Mouse (Mus musculus) heart, adult 8-10 months (tissue): ENCODE data around the gene Rnf26. TPM values are rescaled to one million over a fixed set of nuclear protein-coding genes. Genes with fewer than 3 reads are reported as not detected.

Experiments used
- DNase-seq: peaks from one replicate; pipeline ENCODE4 v3.0.0; 2022; ENCODE audit warnings: low spot score
- total RNA-seq, 4 experiments: library from RNA; stranded (reverse); gene quantifications; 2 replicates each; pipeline ENCODE4 v1.2.4; 2022

Rnf26 gene
- total RNA-seq, 4 experiments from 2014 or later = 5.2 to 7.0 (median 6.4) TPM

DNA sequence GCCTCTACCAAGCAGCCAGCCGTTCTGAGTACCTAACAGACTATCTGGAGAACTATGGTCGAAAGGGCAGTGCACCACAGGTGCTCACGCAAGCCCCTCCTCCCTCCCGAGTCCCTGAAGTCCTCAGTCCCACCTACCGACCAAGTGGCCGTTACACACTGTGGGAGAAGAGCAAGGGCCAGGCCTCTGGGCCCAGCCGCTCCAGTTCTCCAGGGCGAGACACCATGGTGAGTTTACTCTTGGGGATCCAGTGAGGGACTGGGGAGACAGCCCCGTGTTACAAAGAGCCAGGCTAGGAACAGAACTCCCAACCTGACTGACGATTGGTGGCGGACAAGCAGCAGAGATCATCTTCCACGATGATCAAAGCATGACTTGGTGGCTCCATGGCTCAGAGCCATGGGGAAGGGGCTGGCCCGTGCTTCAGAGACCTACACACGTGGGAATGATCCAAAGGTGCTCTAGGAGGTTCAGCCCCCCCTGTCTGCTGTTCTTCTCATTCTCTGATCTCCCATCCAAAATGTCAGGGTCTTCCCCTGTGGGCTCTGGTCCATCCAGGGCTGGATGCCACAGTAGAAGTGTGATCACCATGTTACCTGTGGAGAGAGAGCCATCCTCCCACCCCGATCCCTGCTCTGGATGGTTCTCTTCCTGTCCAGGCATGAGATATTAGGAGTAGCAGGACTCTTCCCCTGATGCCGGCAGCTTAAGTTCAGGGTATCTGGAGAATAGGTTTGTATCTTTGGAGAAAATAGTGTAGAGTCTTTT, 37.1 kb downstream of the Rnf26 start:
- DNase-seq = no peak

DNA sequence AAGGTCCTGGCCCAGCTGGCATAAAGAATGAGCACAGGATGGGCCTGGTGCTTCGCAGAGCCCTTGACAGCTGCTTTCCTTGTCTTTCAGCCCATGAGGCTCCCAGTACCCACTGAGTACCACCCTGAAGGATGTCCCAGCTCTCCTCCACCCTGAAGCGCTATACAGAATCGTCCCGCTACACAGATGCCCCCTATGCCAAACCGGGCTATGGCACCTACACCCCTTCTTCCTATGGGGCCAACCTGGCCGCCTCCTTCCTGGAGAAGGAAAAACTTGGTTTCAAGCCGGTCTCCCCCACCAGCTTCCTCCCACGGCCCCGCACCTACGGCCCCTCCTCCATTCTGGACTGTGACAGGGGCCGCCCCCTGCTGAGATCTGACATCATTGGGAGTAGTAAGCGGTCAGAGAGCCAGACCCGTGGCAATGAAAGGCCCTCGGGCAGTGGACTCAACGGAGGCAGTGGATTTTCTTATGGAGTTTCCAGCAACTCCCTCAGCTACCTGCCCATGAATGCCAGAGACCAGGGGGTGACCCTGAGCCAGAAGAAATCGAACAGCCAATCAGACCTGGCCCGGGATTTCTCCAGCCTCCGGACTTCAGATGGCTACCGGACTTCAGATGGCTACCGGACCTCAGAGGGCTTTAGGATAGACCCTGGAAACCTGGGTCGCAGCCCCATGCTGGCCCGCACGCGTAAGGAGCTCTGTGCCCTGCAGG, 37.9 kb downstream of the Rnf26 start:
- no peak for DNase-seq

DNA sequence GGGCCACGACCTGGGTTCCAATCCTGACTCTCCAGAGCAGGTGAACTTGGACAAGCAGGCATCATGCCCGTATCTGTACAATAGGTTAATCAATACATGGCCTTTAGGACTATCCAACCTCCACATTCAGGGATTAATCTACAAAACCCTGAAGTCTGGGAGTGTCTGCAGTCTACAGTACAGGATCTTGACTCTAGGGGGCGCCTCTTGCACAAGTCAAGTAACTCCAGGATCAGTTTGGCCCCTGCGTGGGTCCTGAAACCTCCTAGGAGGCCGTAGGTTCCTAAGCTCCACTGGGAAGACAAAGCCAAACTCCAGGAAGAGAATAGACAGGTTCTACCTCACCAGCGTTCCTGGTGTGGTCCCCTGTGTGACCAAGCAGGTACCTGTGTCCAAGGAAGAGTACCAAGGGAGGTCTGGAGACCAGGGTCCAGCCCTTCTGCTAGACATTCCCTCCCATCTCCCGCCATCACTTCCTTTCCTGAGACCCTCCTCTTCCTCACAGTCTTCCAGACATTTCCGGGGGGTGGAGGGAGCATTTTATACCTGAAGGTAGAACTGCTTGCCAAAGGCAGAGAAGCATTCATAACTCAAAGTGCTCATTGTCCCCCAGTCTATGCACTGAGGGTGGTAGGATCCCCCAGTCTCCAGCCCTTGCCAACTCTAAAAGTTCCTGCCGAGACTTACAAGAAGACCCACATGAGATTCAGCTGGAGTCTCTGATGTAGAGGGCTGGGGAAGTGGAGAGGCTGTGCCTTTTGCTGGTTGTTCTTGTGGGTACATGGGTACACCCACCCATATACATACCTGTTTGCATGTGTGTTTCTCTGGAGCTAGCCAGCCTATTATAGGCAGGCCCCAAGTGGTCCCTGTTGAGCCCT, 38.7 kb downstream of the Rnf26 start:
- no peak for DNase-seq

DNA sequence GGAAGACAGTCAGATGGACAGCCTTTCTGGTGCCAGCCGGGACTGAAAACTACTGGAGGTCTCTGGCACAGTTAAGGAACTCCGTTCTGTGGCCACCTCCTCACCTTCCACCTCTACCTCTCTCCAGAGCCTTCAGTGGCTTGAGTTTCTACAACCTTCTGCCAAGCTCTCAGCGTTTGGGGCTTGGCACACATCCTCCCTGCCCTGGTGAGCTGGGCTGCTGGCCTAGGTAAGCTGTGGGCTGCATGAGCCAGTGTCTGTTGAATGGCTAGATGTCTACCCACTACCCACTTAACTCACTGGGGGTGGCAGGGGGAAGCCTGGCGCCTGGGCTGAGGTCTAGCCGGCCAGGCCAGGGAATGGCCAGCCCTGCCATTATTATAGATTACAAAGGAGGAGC, 40.2 kb downstream of the Rnf26 start:
- DNase-seq = no peak

DNA sequence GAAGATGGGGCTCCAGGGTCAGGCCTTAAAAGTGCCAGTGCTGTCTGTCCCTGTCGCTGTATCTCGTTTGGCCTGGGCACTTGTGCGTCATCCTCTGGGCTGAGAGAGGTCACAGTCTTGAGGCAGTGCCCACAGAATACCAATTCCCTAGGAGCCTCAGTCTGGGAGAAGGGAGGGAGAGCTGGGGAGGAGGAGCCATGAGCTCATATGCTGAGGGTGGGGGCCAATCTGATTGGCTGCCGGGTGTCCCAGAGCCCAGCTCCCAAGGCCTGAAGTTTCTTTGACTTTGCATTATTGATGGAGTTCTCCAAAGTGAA, 40.8 kb downstream of the Rnf26 start:
- peak; percentile 66 for DNase-seq

DNA sequence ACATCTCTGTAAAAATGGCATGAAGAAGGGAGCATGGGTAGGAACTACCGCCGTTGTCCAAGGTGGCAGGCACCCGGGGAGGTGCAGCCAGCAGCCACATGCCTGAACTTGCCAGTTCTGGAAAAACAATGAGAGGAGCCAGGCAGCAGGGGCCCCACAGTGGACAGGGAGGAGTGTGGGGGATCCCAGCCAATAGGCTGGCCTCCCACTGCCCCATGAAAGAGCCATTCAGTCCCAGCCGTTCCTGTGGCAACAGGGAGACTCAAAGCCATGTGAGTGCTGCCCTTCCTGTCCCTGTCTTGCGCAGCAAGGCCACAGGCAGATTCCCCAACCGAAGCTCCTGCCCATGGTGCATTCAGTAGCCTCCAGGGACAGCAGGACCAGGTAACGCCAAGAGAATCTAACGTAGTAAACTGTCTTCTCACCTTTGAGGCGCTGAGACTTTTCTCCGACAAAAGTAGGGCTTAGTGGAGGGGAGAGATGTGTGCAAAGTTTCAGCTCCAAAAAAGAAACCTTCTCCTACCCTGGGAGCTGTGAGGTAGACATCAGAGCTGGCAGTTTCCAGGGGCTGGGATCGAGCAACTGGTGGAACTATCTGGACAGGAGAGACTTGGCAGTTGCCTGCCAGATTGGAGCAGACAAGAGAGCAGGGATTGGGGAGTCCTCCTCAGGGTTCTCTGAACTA, 41.3 kb downstream of the Rnf26 start:
- DNase-seq = no peak

DNA sequence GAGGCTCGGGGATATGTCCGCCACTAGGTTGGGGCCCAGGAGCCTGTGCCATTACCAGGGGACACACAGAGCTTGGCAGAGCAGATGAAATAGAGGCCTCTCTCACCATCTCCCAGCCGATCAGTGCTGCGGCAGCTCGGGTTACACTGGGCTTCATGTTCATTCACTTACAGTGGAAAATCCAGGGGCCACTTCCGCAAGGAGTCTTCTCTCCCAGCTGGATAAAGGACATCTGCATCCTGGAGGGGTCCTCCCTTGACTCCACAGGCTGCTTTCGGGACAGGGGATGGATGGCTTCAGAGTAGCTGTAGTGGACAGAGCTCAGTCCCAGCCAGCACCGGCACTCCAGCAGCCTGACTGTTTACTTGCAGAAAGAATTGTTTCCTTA, 42.5 kb downstream of the Rnf26 start:
- DNase-seq = no peak

DNA sequence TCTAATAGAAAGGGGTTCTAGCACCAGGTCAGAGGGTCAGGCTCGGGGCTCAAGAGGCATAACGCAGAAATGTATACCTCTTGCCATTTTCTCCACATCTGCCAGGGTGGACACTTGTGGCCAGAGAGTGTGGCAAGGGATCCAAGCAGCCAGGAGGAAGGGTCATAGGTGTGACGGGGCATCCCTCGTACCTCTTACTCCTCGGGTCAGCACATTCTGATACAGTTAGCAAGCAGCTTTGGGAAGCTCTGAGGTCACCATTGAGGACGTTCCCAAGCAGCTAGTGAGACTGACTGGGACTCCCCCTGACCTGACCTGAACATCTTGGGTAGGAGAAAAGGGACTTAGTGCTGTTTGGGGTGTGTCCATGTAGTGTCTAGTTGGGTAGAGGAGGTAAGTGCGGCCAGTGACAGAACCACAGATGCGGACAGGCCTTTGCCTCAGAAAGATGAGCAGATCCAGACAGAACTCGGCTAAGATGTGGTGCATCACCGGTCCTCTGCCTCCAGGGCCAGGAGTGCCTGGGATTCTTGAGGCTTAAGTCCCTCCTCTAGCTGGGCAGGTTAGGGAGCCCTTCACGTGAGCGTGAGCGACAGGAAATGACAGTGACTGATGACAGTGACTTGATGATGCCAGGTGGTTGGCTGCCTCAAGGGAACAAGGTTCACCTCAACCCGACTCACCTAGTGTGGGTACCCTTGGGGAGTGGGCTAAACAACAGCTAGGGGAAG, 43.0 kb downstream of the Rnf26 start:
- no peak for DNase-seq

DNA sequence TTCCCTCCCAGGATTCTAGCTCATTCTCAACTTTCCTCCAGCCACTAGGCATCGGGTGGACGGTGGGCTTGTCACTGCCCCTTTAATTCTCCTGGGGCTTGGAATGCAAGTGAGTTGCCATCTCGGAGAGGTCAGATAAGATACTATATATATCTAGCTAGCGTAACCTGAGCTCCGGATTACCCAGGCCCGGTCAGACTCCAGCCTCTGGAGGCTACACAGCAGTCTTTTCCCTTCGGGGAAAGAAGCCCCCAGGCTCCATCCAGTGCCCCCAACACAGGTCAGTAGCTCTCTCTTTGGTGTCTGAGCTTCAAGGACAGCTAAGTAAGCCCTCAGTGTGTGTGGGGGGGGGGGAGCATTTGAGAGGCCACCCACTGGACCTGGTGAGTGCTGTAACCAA, 44.1 kb downstream of the Rnf26 start:
- DNase-seq = no peak

DNA sequence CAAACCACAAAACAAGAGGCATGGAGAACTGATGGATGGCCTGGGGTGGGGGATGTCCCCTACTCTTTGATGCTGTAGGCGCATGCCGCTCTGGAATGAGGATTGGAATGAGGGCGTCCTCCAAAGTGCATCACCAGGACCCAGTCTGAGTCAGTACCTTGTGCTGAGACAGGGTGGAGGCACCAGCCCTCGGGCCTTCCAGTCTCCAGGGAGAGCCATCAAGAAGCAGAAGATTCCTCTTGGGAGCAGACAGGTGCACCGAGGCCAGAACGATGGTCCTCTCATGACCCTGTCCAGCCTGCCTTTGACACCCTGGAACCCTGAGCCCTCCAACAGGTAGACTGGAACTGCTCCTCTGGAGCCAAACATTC, 45.4 kb downstream of the Rnf26 start:
- DNase-seq = no peak

DNA sequence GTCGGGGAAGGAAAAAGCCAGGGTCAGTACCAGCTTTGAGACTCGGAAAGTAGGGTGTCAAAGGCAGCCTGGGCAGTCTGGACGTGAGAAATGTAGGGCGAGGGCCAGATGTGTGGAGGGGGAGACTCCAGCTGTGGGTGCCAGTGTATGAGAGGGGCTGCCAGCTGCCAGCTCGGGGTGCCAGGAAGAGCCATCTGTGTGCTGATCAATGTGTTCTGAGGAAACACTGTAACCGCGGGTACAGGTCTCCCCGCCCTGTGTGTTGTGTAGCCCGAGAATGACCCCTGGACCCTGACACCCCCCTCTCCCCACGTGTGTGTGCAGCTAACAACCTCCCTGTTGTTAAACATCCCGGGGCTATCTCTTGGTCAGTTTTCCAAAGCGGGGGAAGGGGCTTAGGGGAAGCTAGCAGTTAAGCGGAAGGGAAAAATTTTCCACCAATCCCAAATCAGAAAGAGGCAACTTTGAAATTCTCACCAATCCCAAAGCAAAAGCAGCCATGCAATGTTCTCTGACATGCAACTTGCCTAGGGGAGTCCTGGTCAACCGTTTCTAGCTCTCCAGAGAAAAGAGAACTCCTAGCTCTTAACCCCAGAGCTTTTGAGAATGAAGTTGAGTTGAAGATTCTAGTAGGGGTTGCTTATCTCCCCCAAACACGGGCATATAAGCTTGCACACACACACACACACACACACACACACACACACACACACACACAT, 45.9 kb downstream of the Rnf26 start:
- no peak for DNase-seq

DNA sequence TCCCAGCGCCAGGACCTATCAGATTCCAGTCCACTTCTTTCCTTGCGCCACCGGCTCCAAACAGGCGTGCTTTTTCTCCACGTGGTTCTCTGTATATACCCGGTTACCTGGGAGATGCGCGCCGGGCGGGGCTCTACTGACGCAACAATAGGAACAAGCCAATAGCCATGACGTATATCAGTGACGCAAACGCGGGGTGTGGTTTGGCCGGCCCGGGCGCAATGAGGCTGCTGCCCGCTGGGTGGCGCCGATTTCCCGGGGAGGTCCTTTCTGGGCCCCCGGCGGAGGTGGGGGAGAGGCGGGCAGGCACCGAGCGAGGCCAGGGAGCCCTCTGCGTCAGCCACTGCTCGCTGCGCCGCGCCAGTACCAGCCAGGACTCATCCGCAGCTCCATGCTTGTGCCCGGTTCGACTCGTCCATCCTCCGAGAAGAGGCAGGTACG, 46.5 kb downstream of the Rnf26 start, which contains the start of gene Usp2:
Gene Usp2, plus strand, starts transcription at position 237 of the 441 bp plus-strand sequence.
- peak; percentile 99 for DNase-seq

DNA sequence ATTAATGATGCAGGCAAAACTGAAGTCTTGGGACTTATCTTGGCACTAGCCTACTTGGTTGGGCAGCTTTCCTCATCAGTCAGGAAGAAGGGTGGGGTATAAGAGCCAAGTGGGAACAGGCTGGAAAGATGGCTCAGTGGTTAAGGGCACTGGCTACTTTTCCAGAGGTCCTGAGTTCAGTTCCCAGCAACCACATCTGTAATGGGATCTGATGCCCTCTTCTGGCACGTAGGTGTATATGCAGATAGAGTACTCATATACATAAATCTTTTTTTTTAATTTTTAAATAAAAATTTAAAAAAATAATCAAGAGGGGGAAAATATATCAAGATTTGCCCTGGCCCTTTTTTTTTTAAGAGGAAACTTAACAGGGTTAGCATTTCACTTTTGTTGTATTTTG, 48.1 kb downstream of the Rnf26 start:
- no peak for DNase-seq

DNA sequence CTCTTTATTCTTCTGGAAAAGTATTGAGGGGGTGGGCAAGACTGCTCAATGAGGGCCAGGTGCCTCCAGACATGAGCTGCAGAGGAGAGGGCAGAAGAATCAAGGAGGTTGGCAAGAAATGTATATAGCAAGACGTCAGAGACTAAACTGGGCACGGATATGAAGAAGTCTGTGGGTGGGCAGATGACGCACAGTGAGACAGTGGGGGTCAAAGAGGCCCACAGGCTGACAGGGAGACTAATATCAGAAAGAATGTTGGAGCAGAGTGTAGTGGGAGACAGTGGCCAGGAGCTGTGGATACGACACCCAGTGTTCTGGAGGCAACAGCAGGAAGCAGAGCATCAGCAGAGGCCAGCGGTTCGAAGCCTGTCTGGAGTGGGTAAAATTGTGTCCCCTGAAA, 54.7 kb downstream of the Rnf26 start:
- no peak for DNase-seq

DNA sequence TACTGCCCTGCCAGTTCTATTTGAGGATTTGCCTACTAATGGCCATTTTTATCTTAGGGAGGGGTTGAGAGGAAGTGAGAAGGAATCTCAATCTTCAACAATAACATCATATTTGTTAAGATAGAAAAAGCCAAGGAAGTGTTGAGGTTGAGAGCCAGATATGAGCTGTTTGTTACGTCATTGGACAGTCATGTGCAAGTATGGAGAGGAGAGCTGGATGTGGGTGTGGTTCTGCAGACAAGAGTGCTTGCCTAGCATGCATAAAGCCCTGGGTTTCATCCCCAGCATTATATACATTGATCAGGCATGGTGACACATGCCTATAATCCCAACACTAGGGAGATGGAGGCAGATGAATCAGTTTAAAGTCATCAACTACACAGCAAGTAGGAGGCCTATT, 59.4 kb downstream of the Rnf26 start:
- no peak for DNase-seq

DNA sequence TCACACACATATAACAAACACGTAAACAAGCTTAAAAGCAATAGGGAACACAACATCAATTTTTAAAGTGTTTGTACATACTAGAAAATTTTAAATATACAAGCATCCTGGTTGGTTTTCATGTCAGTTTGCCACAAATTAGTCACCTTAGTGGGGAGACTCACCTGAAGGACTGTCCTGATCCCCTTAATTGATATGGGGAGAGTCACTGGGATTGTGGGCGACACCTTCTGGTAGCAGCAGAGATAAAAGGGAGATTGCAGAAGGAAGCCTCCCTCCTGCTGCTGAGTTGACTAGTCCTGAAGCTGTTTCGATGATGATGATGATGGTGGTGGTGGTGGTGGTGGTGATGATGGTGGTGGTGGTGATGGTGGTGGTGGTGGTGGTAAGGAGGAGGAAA, 60.5 kb downstream of the Rnf26 start:
- DNase-seq = no peak

DNA sequence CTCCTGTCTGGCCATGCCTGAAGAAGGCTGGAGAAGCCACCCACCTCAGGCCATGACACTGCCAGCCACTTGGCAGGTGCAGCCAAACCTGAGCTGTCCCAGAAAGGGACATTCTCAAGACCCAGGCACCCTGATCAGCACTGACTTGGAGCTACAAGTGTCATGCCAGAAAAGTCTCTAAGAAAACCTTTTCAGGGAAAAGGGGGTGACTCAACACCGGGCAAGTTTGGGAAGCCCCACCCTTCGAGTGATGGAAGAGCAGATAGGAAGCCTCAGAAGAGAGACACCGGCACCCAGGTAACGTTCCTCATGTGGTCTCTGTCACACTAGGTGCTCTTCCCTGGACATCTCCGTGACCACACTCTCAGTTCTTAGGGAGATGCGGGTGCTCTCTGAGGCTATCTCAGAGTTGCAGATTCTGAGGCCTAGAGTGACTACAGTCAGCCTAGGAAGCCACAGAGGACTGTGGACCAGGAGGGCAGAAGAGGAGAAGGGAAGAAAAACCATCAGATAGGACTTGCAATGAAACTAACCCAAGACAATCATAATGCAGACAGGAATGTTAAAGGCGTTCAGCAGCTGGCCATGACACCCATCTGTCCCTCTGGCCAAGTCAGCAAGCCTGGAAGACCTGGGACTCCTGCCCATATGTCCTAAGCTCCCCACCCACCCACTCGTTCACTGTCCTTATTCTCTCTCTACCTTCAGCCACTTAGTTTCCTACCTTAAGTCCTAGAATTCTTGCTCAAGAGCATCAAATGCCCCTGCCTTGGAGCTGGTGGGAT, 63.7 kb downstream of the Rnf26 start:
- no peak for DNase-seq

DNA sequence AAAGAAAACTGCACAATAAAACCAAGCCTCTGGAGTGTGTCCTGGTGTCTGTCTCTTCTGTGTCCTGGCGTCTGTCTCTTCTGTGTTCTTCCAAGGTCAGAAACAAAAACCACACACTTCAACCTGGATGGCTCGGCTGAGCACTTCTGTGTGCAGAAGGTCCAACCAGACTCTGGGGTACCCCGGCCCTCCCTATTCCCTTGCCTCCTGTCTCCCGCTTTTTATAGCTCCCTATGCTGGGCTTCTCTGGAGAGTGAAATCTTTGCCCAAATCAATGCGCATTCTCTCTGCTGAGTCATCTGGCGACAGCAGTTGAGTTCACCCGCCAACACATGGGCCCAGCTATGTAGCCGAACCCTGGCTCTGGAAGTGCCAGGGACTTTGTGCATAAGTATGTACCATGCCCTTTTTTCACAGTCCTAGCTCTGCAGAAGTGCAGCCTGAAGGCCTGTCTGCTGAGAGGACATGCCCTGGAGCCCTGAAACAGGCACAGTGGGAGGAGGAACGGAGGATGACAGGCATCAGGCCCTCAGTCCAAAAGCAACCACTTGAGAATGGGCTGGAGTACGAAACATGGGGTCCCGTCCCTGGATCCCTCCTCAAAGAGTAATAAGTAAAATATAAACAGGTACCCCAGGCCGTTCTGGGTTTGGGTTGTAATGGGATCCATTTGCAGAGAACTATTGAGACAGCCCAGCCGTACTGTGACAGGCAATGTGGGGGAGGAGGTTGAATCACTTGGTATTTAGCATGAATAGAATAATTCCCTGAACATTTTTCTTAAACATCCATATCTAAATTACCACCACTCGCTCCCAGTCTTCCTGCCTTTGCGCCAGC, 64.6 kb downstream of the Rnf26 start:
- DNase-seq = no peak
